Mouse (Mus musculus): ENCODE data around the gene Slc45a3. TPM values are rescaled to one million over a fixed set of nuclear protein-coding genes. Genes with fewer than 3 reads are reported as not detected.

Gene Slc45a3
- polyA plus RNA-seq, 1 experiment from 2014 or later = 3.0 TPM

DNA sequence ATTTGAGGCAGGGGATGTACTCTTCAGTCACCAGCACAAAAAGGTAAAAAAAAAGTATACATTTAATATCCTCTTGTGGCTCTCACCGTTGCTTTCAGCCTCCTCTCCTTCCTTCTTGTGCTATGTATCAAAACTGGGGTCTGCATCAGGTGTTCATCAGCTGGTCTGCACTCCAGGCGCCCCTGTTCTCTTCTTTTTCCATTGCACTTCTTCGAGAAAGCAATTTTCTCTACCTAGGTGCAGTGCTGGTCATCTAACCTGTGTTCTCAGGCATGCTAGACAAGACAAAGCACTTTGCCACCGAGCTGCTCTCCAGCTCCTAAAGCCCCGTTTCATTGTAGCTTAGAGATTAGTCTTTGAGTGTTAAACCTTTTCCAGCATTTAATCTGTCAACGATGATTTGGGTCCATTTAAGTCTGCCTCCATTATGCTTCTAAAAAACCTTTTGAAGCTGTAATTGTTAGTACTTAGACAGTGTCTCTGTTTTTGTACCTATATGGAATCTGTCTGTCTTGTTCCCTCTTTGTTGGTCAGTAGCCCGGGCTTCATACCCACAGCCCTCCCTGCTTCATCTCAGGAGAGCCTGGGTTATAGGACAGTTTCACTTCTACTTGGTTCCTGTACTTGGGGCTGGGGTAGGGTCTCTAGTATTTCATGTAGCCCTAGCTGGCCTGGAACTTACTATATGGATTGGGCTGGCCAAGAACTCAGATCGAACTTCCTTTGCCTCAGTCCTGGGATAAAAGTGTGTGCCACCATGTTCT lies 46.3 kb downstream of the Slc45a3 start:
- Histone ChIP-seq H3K4me2 (ENCODE audit: low read depth, low read length) (peak overlapping the region; percentile 91), H3K27me3 (ENCODE audit: control insufficient read depth, insufficient read depth, low read depth, low read length) (no peaks in the 10 kb centered on the region), H3K9ac (ENCODE audit: low read depth, low read length) (peak overlapping the region; percentile 91), H3K4me1 (ENCODE audit: control insufficient read depth, low read depth, low read length) (peaks cover 37% of the 10 kb centered on the region), H3K4me3 (ENCODE audit: low read depth, low read length) (peak overlapping the region; percentile 89), H3K9me3 (replicated peaks; ENCODE audit: control insufficient read depth, low read length) (no peaks in the 10 kb centered on the region), H3K36me3 (ENCODE audit: control insufficient read depth, insufficient read depth) (no peaks in the 10 kb centered on the region), H3K27ac (ENCODE audit: low read length) (peak overlapping the region; percentile 98)
- 15% methylated on average over 8 of the region's 8 CpGs for WGBS (ENCODE audit: insufficient replicate concordance)
- ATAC-seq (ENCODE audit: low read depth) = no peak

DNA sequence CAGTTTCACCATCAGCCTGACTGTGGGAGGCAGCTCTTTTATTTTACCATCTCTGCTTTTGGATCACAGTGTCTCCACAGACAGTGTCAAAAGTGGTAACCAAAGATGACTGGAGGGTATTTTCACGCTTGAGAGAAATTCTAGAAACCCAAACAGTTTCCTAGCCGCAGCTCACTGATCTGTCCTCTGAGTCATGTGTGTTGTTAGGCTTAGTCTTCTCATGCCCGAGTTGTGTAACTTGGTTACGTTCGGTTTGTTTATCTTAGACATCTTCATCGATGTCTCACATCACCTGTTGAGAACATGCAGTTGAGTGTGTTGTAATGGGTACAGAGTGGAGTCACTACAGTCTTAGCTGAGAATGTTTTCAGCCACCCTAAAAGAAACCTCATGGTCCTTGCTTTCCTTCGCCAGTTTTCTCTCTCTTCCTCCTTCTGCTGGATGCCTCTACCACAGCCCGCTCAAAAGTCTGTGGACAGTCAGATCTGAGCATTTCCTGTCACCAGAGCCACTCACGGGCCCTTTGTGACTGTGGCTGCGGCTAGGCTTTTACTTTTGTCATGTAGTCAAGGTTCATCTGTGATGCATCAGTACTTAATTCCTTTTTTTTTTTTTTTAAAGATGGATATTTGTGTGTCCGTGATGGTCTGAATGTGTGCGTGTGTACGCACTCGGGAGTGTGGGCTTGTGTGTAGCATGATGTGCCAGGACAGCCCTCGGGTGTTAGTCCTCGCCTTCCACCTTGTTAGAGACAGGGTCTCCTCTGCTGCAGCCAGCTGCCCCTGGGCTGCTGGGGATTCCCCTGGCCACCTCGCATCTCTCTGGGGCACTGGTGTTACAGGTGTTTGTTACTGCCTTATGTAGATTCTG lies 48.1 kb downstream of the Slc45a3 start:
- Histone ChIP-seq H3K27me3 (ENCODE audit: control insufficient read depth, insufficient read depth, low read depth, low read length) (no peaks in the 10 kb centered on the region), H3K9me3 (replicated peaks; ENCODE audit: control insufficient read depth, low read length) (no peaks in the 10 kb centered on the region), H3K27ac (ENCODE audit: low read length) (peak overlapping the region; percentile 51), H3K9ac (ENCODE audit: low read depth, low read length) (no peak overlapping the region), H3K4me1 (ENCODE audit: control insufficient read depth, low read depth, low read length) (peaks cover 36% of the 10 kb centered on the region), H3K36me3 (ENCODE audit: control insufficient read depth, insufficient read depth) (peaks cover 14% of the 10 kb centered on the region; the same call in 1 of the 2 replicates), H3K4me2 (ENCODE audit: low read depth, low read length) (peak overlapping the region; percentile 30; the same call in 1 of the 2 replicates), H3K4me3 (ENCODE audit: low read depth, low read length) (peak overlapping the region; percentile 12; the same call in 1 of the 2 replicates)
- ATAC-seq (ENCODE audit: low read depth) = no peak
- 54% methylated on average over 17 of the region's 17 CpGs for WGBS (ENCODE audit: insufficient replicate concordance)

DNA sequence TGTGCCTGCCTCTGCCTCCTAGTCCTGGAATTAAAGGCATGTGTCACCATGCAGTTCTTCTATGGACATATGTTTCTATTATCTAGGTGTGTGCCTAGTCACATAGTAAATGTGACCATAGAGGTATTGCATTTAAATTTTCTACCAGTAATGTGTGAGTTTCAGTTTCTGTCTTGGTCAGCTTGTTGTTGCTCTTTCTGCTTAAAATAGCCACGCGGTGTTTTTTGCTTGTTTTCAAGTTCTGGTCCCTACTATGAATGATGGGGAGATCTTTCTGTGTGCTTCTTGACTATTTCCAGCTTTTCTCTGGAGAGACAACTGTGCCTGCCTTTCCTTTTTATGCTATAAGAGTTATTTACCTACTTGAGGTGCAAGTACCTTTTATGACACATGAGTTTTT lies 49.0 kb downstream of the Slc45a3 start:
- Histone ChIP-seq H3K36me3 (ENCODE audit: control insufficient read depth, insufficient read depth) (peaks cover 14% of the 10 kb centered on the region), H3K9me3 (replicated peaks; ENCODE audit: control insufficient read depth, low read length) (no peaks in the 10 kb centered on the region), H3K4me1 (ENCODE audit: control insufficient read depth, low read depth, low read length) (peaks cover 28% of the 10 kb centered on the region), H3K9ac (ENCODE audit: low read depth, low read length) (no peak overlapping the region), H3K4me3 (ENCODE audit: low read depth, low read length) (no peak overlapping the region), H3K27ac (ENCODE audit: low read length) (no peak overlapping the region), H3K4me2 (ENCODE audit: low read depth, low read length) (no peak overlapping the region), H3K27me3 (ENCODE audit: control insufficient read depth, insufficient read depth, low read depth, low read length) (no peaks in the 10 kb centered on the region)
- ATAC-seq (ENCODE audit: low read depth) = no peak
- WGBS (ENCODE audit: insufficient replicate concordance) = 65% methylated on average over 2 of the region's 2 CpGs

DNA sequence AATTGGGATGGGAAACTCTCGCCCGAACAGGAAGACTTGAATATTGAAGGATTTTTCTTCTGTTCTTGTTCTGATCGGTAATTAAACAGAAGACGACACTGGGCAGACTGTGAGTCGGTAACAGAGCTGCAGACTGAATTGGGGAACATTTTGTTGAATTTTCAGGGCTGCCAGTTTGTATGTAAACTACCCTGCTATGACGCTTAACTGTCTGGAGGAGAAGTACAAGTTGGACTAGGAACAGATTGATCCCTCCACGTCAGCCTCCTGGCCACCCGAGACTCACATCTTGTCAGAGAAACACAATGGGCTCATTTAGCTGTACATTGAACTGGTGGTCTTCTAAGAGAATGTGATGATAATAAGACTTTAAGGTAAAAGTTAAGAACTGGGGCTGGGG lies 50.1 kb downstream of the Slc45a3 start:
- Histone ChIP-seq H3K27me3 (ENCODE audit: control insufficient read depth, insufficient read depth, low read depth, low read length) (no peaks in the 10 kb centered on the region), H3K27ac (ENCODE audit: low read length) (no peak overlapping the region), H3K36me3 (ENCODE audit: control insufficient read depth, insufficient read depth) (peaks cover 18% of the 10 kb centered on the region), H3K4me3 (ENCODE audit: low read depth, low read length) (no peak overlapping the region), H3K4me1 (ENCODE audit: control insufficient read depth, low read depth, low read length) (peaks cover 27% of the 10 kb centered on the region), H3K9ac (ENCODE audit: low read depth, low read length) (no peak overlapping the region), H3K9me3 (replicated peaks; ENCODE audit: control insufficient read depth, low read length) (no peaks in the 10 kb centered on the region), H3K4me2 (ENCODE audit: low read depth, low read length) (no peak overlapping the region)
- 84% methylated on average over 8 of the region's 8 CpGs for WGBS (ENCODE audit: insufficient replicate concordance)
- ATAC-seq (ENCODE audit: low read depth) = no peak

DNA sequence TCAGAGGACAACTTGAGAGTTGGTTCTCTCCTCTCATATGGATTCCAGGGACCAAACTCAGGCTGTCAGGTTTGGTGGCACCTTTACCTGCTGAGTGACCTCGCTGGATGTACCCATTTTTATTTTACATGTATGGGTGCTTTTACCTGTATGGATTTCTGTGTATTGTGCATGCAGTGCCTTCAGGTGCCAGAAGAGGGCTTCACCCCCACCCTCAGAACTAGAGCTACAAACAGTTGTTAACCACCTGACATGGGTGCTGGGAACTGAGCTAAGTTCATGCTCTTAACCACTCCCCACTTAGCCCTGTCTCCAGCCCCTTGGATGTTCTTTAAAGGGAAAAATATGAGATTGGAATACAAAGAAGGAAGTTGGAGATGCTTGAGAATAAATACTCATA lies 52.0 kb downstream of the Slc45a3 start:
- Histone ChIP-seq H3K4me2 (ENCODE audit: low read depth, low read length) (no peak overlapping the region), H3K9me3 (replicated peaks; ENCODE audit: control insufficient read depth, low read length) (no peaks in the 10 kb centered on the region), H3K27ac (ENCODE audit: low read length) (no peak overlapping the region), H3K4me3 (ENCODE audit: low read depth, low read length) (no peak overlapping the region), H3K9ac (ENCODE audit: low read depth, low read length) (no peak overlapping the region), H3K27me3 (ENCODE audit: control insufficient read depth, insufficient read depth, low read depth, low read length) (no peaks in the 10 kb centered on the region), H3K36me3 (ENCODE audit: control insufficient read depth, insufficient read depth) (peaks cover 34% of the 10 kb centered on the region), H3K4me1 (ENCODE audit: control insufficient read depth, low read depth, low read length) (peaks cover 16% of the 10 kb centered on the region)
- no peak for ATAC-seq (ENCODE audit: low read depth)
- WGBS (ENCODE audit: insufficient replicate concordance) = 90% methylated on average over 1 of the region's 1 CpGs

DNA sequence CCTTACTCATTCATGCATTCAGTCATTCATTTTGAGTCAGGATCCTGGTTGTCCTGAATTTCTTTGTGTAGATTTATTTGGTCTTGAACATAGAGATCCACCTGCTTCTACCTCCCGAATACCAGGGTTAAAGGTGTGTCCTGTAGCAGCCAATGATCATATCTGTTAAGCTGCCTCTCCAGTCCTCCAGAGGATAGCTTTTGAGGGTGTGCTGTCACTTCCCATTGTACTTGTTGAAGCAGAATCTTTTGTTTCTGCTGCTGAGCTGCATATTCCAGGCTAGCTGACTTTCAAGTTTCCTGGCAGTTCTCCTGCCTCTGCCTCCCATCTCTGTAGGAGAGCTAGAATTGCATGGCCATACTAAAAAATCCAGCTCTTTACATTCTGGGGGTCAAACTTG lies 53.9 kb downstream of the Slc45a3 start:
- no peak overlapping the region for H3K4me2 ChIP-seq (ENCODE audit: low read depth, low read length)
- H3K9me3 ChIP-seq (replicated peaks; ENCODE audit: control insufficient read depth, low read length) = no peaks in the 10 kb centered on the region
- no peak overlapping the region for H3K4me3 ChIP-seq (ENCODE audit: low read depth, low read length)
- 82% methylated on average over 1 of the region's 1 CpGs for WGBS (ENCODE audit: insufficient replicate concordance)
- peaks cover 45% of the 10 kb centered on the region for H3K36me3 ChIP-seq (ENCODE audit: control insufficient read depth, insufficient read depth)
- no peak overlapping the region for H3K27ac ChIP-seq (ENCODE audit: low read length)
- no peaks in the 10 kb centered on the region for H3K27me3 ChIP-seq (ENCODE audit: control insufficient read depth, insufficient read depth, low read depth, low read length)
- H3K4me1 ChIP-seq (ENCODE audit: control insufficient read depth, low read depth, low read length) = peaks cover 2% of the 10 kb centered on the region
- no peak overlapping the region for H3K9ac ChIP-seq (ENCODE audit: low read depth, low read length)
- no peak for ATAC-seq (ENCODE audit: low read depth)

DNA sequence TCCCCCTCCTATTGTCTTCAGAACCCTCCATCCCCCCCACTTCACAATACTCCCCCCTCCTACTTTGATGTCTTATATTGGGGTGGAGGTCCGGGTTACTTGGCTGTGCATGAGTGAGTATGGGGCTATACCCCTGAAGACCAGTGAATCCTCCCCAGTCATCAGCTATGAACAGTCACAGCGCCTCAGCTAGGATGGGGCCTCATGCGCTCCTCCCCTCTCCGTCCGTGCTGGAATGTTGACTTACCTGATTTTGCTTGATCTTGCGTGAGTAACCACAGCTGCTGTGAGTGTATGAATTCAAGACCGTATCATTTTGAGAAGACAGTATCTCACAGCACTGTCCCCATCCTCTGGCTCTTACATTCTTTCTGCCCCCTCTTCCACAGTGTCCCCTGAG lies 57.1 kb downstream of the Slc45a3 start:
- Histone ChIP-seq H3K4me1 (ENCODE audit: control insufficient read depth, low read depth, low read length) (peaks cover 8% of the 10 kb centered on the region), H3K36me3 (ENCODE audit: control insufficient read depth, insufficient read depth) (peaks cover 60% of the 10 kb centered on the region), H3K9me3 (replicated peaks; ENCODE audit: control insufficient read depth, low read length) (no peaks in the 10 kb centered on the region), H3K4me3 (ENCODE audit: low read depth, low read length) (no peak overlapping the region), H3K9ac (ENCODE audit: low read depth, low read length) (no peak overlapping the region), H3K27ac (ENCODE audit: low read length) (no peak overlapping the region), H3K4me2 (ENCODE audit: low read depth, low read length) (no peak overlapping the region), H3K27me3 (ENCODE audit: control insufficient read depth, insufficient read depth, low read depth, low read length) (no peaks in the 10 kb centered on the region)
- WGBS (ENCODE audit: insufficient replicate concordance) = 84% methylated on average over 7 of the region's 7 CpGs
- no peak for ATAC-seq (ENCODE audit: low read depth)

DNA sequence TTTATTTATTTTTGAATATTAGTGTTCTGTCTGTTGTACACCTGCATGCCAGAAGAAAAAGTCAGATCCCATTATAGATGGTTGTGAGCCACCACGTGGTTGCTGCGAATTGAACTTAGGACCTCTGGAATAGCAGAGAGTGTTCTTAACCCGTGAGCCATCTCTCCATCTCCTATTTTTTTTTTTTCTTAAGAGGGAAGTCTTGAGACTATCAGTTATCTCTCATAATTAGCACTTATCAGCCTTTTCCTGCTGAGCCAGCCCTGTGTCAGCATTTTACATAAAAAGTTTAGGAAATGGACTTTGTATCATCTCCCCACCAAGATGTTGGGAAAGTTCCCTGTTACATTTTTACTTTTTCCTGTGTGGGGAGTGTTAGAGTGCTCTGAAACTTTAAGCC lies 59.3 kb downstream of the Slc45a3 start:
- ATAC-seq (ENCODE audit: low read depth) = no peak
- Histone ChIP-seq H3K27ac (ENCODE audit: low read length) (peak overlapping the region; percentile 58), H3K4me3 (ENCODE audit: low read depth, low read length) (no peak overlapping the region), H3K9ac (ENCODE audit: low read depth, low read length) (no peak overlapping the region), H3K9me3 (replicated peaks; ENCODE audit: control insufficient read depth, low read length) (no peaks in the 10 kb centered on the region), H3K4me2 (ENCODE audit: low read depth, low read length) (no peak overlapping the region), H3K36me3 (ENCODE audit: control insufficient read depth, insufficient read depth) (peaks cover 56% of the 10 kb centered on the region), H3K27me3 (ENCODE audit: control insufficient read depth, insufficient read depth, low read depth, low read length) (no peaks in the 10 kb centered on the region), H3K4me1 (ENCODE audit: control insufficient read depth, low read depth, low read length) (peaks cover 19% of the 10 kb centered on the region)
- 67% methylated on average over 3 of the region's 3 CpGs for WGBS (ENCODE audit: insufficient replicate concordance)
